Mouse (Mus musculus): Measurements from ENCODE around the gene Hist1h4h.
"Not testable (repeated sequence)": the region's sequence is repeated elsewhere in the genome, so short reads cannot be mapped to it uniquely, and the experiment has no call there.

GRCm38 (mm10) chr13:23575864-23576313 lies 45.0 kb downstream of the Hist1h4h start:
- not testable (repeated sequence) for TF ChIP-seq POLR2A (IDR thresholded peaks at IDR 0.05; ENCODE audit: insufficient read depth, low read depth, low read length); CTCF (IDR thresholded peaks at IDR 0.05)
